Mouse (Mus musculus) forelimb bud, embryonic 11.5 days (tissue): ENCODE measurements around the gene Hnrnpul1.

Experiments
- DNase-seq: peaks from one replicate; pipeline ENCODE4 v3.0.0-alpha.2; 2012; ENCODE audit warnings: low read depth, low spot score

Hnrnpul1 gene

GRCm38 (mm10) chr7:25689603-25690021 lies 64.9 kb downstream of the Hnrnpul1 start:
- DNase-seq: no peak

GRCm38 (mm10) chr7:25688810-25689586 lies 65.6 kb downstream of the Hnrnpul1 start:
- DNase-seq: no peak

- no peak for DNase-seq
Measured at GRCm38 (mm10) chr7:25687811-25688401, 66.7 kb downstream of the Hnrnpul1 start.

GRCm38 (mm10) chr7:25686680-25687531 lies 67.7 kb downstream of the Hnrnpul1 start, which contains the start of gene Tgfb1:
Gene Tgfb1 (plus strand): TSS chr7:25687002.
- DNase-seq: peak; percentile 48

GRCm38 (mm10) chr7:25685926-25686470 lies 68.6 kb downstream of the Hnrnpul1 start:
- no peak for DNase-seq

GRCm38 (mm10) chr7:25684659-25685058 lies 69.9 kb downstream of the Hnrnpul1 start:
- DNase-seq: no peak

GRCm38 (mm10) chr7:25683474-25684180 lies 70.9 kb downstream of the Hnrnpul1 start:
- DNase-seq: no peak

GRCm38 (mm10) chr7:25681341-25682231 lies 73.0 kb downstream of the Hnrnpul1 start:
- no peak for DNase-seq

GRCm38 (mm10) chr7:25680514-25681258 lies 73.9 kb downstream of the Hnrnpul1 start, which contains the start of gene B9d2:
Gene B9d2 (plus strand): TSS chr7:25680780.
- peak; percentile 92 for DNase-seq

- no peak for DNase-seq
Measured at GRCm38 (mm10) chr7:25679971-25680370, 74.6 kb downstream of the Hnrnpul1 start.

GRCm38 (mm10) chr7:25677013-25677412 lies 77.5 kb downstream of the Hnrnpul1 start:
- DNase-seq: no peak

GRCm38 (mm10) chr7:25676085-25676781 lies 78.3 kb downstream of the Hnrnpul1 start:
- DNase-seq: no peak

GRCm38 (mm10) chr7:25675405-25675804 lies 79.2 kb downstream of the Hnrnpul1 start:
- no peak for DNase-seq

- no peak for DNase-seq
Measured at GRCm38 (mm10) chr7:25674719-25675300, 79.7 kb downstream of the Hnrnpul1 start, which contains the start of gene Tmem91. Gene Tmem91 (minus strand): TSS chr7:25675166.

GRCm38 (mm10) chr7:25674297-25674696 lies 80.3 kb downstream of the Hnrnpul1 start:
- DNase-seq: no peak

GRCm38 (mm10) chr7:25672442-25672841 lies 82.1 kb downstream of the Hnrnpul1 start:
- no peak for DNase-seq

- DNase-seq: no peak
Measured at GRCm38 (mm10) chr7:25671686-25672085, 82.9 kb downstream of the Hnrnpul1 start.
